Mouse (Mus musculus) CD8-positive naive resting alpha-beta T cell, adult 2 months (primary cell): ENCODE measurements around the gene Olfr1215.
"Not testable (repeated sequence)": the region's sequence is repeated elsewhere in the genome, so short reads cannot be mapped to it uniquely, and the experiment has no call there.

Experiments used
- DNase-seq, 2 experiments: peaks; one replicate each; pipeline ENCODE4 v3.0.0; 2022; ENCODE audit warnings: low read depth in 2 of 2, low spot score in 2 of 2

Olfr1215 gene

GRCm38 (mm10) chr2:89006873-89007272 is at the start of gene Olfr1215:
TSS of gene Olfr1215 (minus strand) at chr2:89006973.
- no peak for DNase-seq

- DNase-seq = no peak
Measured at GRCm38 (mm10) chr2:89031965-89032364, 25.2 kb upstream of the Olfr1215 start, which contains the start of gene Olfr1217. TSS of gene Olfr1217 (minus strand) at chr2:89032065.

GRCm38 (mm10) chr2:89021436-89021835 is 14.7 kb upstream of the Olfr1215 start:
- DNase-seq = not testable (repeated sequence)

GRCm38 (mm10) chr2:89018240-89018639 is 11.5 kb upstream of the Olfr1215 start, which contains the start of gene Olfr1216:
TSS of gene Olfr1216 (minus strand) at chr2:89018340.
- DNase-seq = no peak

GRCm38 (mm10) chr2:88992553-88992952 is 14.2 kb downstream of the Olfr1215 start, which contains the start of gene Olfr1214:
TSS of gene Olfr1214 (minus strand) at chr2:88992653.
- DNase-seq = no peak

- no peak for DNase-seq
Measured at GRCm38 (mm10) chr2:88980181-88980580, 26.6 kb downstream of the Olfr1215 start, which contains the start of gene Gm13762. TSS of gene Gm13762 (minus strand) at chr2:88980281.

- no peak for DNase-seq
Measured at GRCm38 (mm10) chr2:88953669-88954068, 53.1 kb downstream of the Olfr1215 start, which contains the start of gene Olfr1212. TSS of gene Olfr1212 (plus strand) at chr2:88953969.
